Mouse (Mus musculus) heart, postnatal 36 days (tissue): Measurements from ENCODE around the gene Rabgap1l. TPM values are rescaled to one million over a fixed set of nuclear protein-coding genes. Genes with fewer than 3 reads are reported as not detected.

Source experiments
- DNase-seq, 2 experiments: peaks; one replicate each; pipeline ENCODE4 v3.0.0; 2021 to 2022
- intact Hi-C: fragments of 180-260 bp; cut with DNase I; formaldehyde crosslinking; loops from one replicate; pipeline ENCODE4 v1.15.1; 2025
- total RNA-seq, 2 experiments: library from RNA; stranded (reverse); gene quantifications; 2 replicates each; pipeline ENCODE4 v1.2.3; 2021

The Rabgap1l gene
- total RNA-seq, result 10 to 100 TPM; 80.3 to 83.6 TPM

- intact Hi-C loops, result loop anchor here (2.0 to 5.0 kb wide), 4 partner anchors 51 to 242 kb away; partner anchors contain the start of genes Rc3h1 and Zbtb37
- peak; percentile 80 to 82 for DNase-seq
These were observed at the start of gene Rabgap1l for GRCm38 (mm10) chr1:160792686-160793355. TSS of gene Rabgap1l (minus strand) at chr1:160793211.

- intact Hi-C loops, result no loop called here
- DNase-seq, result no peak
These were observed 49.6 kb upstream of the Rabgap1l start for GRCm38 (mm10) chr1:160842567-160842966.

DNA sequence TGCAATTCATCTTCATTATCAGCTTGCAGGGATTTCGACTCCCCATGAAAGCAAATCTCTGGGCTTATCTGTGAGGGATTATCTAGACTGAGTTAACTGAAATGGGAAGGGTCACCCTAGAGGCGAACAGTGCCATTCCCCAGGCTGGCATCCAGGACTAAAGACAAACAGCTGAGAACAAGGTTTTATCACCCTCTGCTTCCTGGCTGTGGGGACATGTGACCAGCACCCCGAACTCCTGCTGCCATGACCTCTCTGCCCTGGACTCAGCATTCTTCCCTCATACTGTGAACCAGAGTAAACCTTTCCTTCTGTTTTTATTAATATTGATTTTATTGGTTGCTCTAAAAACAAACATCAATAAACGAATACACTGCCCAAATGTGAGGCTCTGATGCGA lies 47.6 kb upstream of the Rabgap1l start:
- DNase-seq, result no peak
- intact Hi-C loops, result no loop called here

GRCm38 (mm10) chr1:160839095-160839494 lies 46.1 kb upstream of the Rabgap1l start:
- intact Hi-C loops, result loop anchor here (5.0 kb wide), 1 partner anchor 53 kb away; no protein-coding TSS in a partner anchor

GRCm38 (mm10) chr1:160834446-160834845 lies 41.4 kb upstream of the Rabgap1l start:
- no peak for DNase-seq
- intact Hi-C loops, result no loop called here

More at GRCm38 (mm10) chr1:160839095-160839494, 46.1 kb upstream of the Rabgap1l start:
- no peak for DNase-seq

GRCm38 (mm10) chr1:160832267-160833021 lies 39.4 kb upstream of the Rabgap1l start:
- DNase-seq, result no peak
- intact Hi-C loops, result no loop called here

DNA sequence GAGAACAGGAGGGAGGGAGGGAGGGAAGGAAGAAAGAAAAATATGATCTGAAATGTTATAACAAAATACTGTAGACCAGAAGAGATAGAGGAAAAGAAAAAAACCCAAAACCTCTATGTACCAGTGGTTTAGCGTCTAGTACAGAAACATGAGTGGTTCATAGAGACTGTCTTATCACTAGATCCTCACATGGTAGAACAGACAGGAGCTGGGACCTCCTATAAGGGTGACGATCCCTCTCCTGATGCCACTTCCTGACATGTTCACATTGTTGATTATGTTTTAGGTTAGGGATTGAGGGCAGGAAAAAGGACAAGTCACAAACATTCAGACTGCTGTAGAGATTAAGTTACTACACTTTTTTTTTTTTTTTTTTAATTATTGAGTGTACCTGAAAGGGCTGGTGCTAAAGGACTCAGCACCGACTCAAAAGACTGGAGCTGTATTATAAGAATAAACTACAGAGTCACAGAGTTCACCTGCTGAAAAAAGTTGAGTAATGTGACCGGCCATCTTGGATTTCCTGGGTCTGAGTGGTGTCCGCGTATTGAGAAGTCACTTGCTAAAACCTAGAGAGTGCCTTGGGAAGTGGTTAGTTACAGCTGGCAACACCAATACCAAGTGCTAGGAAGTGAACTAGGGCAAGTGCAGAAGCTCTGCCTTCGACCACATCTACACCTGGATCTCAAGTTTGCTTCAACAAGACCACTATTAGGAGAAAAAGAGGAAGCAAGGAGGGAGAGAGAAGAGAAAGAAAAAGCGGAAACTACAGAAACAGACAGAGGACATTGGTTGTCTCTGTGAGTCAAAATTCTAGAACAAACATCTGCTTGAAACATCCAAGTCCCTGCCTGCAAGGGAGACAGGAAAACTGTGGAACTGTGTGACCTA lies 37.8 kb upstream of the Rabgap1l start:
- intact Hi-C loops, result no loop called here
- no peak for DNase-seq

DNA sequence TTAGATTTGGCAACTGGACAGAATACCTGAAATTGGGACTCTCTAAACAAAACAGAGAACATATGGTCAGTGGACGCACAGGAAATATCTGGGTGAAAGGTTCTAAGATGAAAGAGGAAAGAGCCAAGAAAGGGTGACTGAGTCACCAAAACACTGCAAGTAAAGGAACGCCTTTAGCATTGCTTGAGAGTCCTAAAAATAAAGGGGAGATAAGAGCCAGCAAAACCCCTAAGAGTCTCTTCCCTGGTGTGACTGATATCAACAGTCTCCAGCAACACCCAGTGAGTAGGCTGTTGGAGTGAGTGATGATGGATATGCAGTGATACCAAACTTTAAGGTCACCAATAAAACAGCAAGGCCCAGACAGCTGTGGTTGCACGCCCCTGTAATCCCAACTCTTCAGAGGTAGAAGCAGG lies 32.4 kb upstream of the Rabgap1l start:
- no peak for DNase-seq

DNA sequence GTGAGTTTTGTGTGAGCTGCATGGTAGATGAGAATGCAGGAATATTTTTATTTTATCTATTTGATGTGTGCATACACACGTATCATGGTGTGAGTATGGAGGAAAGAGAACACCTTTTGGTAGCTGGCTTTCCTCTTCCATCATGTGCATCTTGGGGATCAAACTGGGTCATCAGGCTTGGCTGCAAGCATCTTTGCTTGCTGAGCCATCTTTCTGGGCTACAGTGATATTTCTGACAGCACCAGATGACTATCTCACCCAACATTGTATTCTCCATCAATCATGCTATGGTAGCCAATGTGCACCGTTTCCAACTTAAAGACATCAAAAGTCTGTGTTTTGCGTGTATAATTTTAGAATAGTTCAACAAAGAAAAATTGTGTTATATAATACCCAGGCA lies 30.6 kb upstream of the Rabgap1l start:
- no peak for DNase-seq
- intact Hi-C loops, result no loop called here

More for the DNA sequence above, 32.4 kb upstream of the Rabgap1l start:
- intact Hi-C loops, result no loop called here

DNA sequence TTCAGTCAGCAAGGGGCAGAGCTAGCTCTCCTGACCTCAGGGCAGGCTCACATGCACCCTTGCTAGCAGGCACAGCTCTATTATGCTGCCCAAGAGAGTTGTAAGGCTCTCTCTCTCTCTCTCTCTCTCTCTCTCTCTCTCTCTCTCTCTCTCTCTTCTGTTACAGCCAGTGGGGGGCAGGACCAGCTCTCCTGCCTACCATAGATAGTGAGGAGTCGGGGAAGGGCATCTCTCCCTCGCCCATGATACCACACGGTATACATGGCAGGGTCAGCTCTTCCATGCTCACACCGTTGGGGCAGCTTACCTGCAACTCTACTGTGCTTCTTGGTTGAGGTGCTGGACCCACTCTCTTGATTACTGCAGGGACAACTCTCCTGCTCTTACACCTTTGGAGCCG lies 21.2 kb upstream of the Rabgap1l start:
- intact Hi-C loops, result no loop called here
- no peak for DNase-seq

DNA sequence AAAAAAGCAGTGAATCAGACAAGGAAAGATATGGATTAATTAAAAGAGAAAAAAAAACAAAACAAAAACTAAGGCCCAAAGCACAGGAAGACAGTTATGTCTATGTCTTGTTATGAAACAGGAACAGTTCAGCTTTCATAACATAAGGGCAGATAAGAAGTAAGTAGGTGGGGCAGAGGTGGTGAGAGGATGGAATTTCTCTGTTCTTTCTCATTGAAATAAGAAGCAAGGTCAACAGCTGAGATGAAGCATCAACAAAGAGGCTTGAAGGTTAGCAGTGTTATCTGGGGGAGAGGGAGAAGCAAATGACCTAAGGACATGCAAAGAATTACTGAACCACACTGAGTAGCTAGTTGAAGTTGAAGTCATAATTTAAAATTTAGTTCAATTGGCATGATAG lies 19.4 kb upstream of the Rabgap1l start:
- intact Hi-C loops, result no loop called here
- no peak for DNase-seq

DNA sequence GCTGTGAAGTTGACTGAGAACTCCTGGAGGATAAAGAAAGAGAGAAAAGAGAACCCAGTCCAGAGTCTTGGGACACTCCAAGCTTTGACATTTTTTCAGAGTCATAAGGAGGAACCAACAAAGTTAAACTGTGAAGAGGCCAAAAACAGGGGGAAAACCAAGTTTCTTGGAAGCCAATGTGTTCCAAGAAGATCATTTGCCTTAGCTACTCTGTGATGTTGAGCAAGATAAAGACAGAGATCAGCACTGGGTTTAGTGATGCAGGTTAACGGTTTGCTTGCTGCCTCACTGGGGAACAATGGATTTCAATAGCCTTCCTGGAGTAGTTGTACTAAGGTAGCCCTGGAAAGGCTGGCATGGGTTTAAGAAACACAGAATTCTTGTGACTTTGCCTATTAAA lies 18.9 kb upstream of the Rabgap1l start:
- DNase-seq, result no peak
- intact Hi-C loops, result no loop called here

DNA sequence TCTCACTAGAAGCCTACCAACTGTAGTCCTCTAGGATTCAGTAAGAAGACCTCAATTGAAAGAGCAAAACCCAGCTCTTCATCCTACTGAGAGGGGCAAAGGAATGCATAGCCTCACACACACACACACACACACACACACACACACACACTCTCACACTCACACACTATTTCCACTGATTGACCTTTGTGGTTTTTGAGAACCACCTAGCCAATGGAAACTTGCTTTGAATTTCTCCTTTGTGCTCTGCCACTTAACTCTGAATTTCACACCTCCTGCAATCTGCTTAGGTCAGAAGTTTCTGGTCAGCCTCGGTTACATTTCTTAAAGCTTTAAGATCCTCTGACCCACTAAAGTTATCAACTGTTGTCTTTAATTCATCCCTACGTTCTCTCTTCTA lies 12.3 kb upstream of the Rabgap1l start:
- intact Hi-C loops, result no loop called here
- no peak for DNase-seq

DNA sequence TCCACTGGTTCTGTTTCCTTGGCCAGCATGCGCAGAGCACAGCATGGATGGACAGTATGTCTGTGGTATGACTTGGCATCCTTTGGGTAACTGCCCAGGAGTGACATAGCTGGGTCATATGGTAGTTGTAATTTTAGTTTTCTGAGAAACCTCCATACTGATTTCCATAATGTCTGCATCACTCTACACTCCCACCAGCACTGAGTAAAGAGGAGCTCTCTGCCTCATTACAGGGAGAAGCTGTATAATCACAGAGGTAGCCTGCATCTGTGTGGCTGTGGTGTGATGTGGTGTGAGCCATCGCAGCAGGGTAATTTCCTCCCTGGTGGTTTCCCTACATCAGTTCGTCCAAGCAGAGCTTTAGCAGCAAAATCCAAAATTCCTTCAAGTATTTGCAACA lies 7.0 kb upstream of the Rabgap1l start:
- intact Hi-C loops, result no loop called here
- no peak for DNase-seq

- intact Hi-C loops, result no loop called here
These were observed 2.0 kb upstream of the Rabgap1l start for GRCm38 (mm10) chr1:160795016-160795415.

GRCm38 (mm10) chr1:160793791-160794757 lies 1.1 kb upstream of the Rabgap1l start:
- no peak for DNase-seq
- intact Hi-C loops, result loop anchor here (2.0 to 5.0 kb wide), 4 partner anchors 52 to 241 kb away; partner anchors contain the start of genes Rc3h1 and Zbtb37

More at GRCm38 (mm10) chr1:160795016-160795415, 2.0 kb upstream of the Rabgap1l start:
- no peak for DNase-seq

GRCm38 (mm10) chr1:160792156-160792685 lies 790 bp downstream of the Rabgap1l start:
- intact Hi-C loops, result loop anchor here (2.0 to 5.0 kb wide), 4 partner anchors 50 to 243 kb away; partner anchors contain the start of genes Rc3h1 and Zbtb37
- DNase-seq, result peak in 1 of 2 experiments; percentile 47

- intact Hi-C loops, result loop anchor here (2.0 to 5.0 kb wide), 4 partner anchors 49 to 243 kb away; partner anchors contain the start of genes Rc3h1 and Zbtb37
- peak; percentile 54 to 56 for DNase-seq
These were observed 1.4 kb downstream of the Rabgap1l start for GRCm38 (mm10) chr1:160791381-160792155.
